Mouse (Mus musculus) intestine, postnatal 0 days (tissue): ENCODE data around the gene Tpcn2. TPM values are rescaled to one million over a fixed set of nuclear protein-coding genes. Genes with fewer than 3 reads are reported as not detected.

Source experiments
- ATAC-seq: fragments of 200-750 bp; cut with Nextera tagmentation; 2 replicates; pipeline ENCODE4 v1.8.0; 2017; ENCODE audit warnings: mild to moderate bottlenecking, moderate TSS enrichment, moderate library complexity
- H3K27ac ChIP-seq: fragments of 300-500 bp; sonication (generic); 2 replicates; pipeline ENCODE4 v1.5.1; 2014; ENCODE audit warnings: mild to moderate bottlenecking, low read depth, low read length, moderate library complexity
- H3K27me3 ChIP-seq: fragments of 300-500 bp; sonication (generic); replicated peaks from 2 replicates; pipeline ENCODE4 v1.6.1; 2014; ENCODE audit warnings: low read length, mixed read lengths; ENCODE audit not compliant: control insufficient read depth, insufficient read depth
- H3K36me3 ChIP-seq: fragments of 300-500 bp; sonication (generic); 2 replicates; pipeline ENCODE4 v1.6.1; 2014; ENCODE audit warnings: mild to moderate bottlenecking, moderate library complexity; ENCODE audit not compliant: control insufficient read depth, insufficient read depth
- H3K4me1 ChIP-seq: fragments of 300-500 bp; sonication (generic); replicated peaks from 2 replicates; pipeline ENCODE4 v1.6.1; 2014; ENCODE audit warnings: antibody characterized with exemption, low read length, mixed read lengths; ENCODE audit not compliant: control insufficient read depth, insufficient read depth
- H3K4me2 ChIP-seq: fragments of 300-500 bp; sonication (generic); replicated peaks from 2 replicates; pipeline ENCODE4 v1.6.1; 2014; ENCODE audit warnings: low read depth, mild to moderate bottlenecking, moderate library complexity
- H3K4me3 ChIP-seq: fragments of 300-500 bp; sonication (generic); 2 replicates; pipeline ENCODE4 v1.5.1; 2014; ENCODE audit warnings: low read depth, low read length
- H3K9ac ChIP-seq: fragments of 300-500 bp; sonication (generic); 2 replicates; pipeline ENCODE4 v1.6.1; 2014; ENCODE audit warnings: mild to moderate bottlenecking, low read depth, low read length
- H3K9me3 ChIP-seq: fragments of 300-500 bp; sonication (generic); 2 replicates; pipeline ENCODE4 v1.6.1; 2016; ENCODE audit warnings: mixed run types; ENCODE audit not compliant: control insufficient read depth
- CTCF ChIP-seq: sonication (generic); IDR thresholded peaks from 2 replicates; pipeline ENCODE4 v1.5.1; 2016; ENCODE audit warnings: low read depth, mild to moderate bottlenecking, control low read depth, antibody characterized with exemption, moderate library complexity
- WGBS: fragments of 180-500 bp; shearing (Covaris S2); extraction: QIAGEN DNeasy Blood & Tissue Kit; methylation state at CpG from one replicate; pipeline ENCODE4 v1.1.7; 2014; 5-methylcytosine and 5-hydroxymethylcytosine counted together
- polyA plus RNA-seq: library from polyadenylated mRNA; unstranded; fragments of >200 nt; fragmentation: Nextera tagmentation; extraction: Ambion mirVana; gene quantifications from 2 replicates; pipeline ENCODE4 v1.2.1, GENCODE M21; 2015

The Tpcn2 gene
- polyA plus RNA-seq, 1 experiment from 2014 or later, result 7.6 TPM

DNA sequence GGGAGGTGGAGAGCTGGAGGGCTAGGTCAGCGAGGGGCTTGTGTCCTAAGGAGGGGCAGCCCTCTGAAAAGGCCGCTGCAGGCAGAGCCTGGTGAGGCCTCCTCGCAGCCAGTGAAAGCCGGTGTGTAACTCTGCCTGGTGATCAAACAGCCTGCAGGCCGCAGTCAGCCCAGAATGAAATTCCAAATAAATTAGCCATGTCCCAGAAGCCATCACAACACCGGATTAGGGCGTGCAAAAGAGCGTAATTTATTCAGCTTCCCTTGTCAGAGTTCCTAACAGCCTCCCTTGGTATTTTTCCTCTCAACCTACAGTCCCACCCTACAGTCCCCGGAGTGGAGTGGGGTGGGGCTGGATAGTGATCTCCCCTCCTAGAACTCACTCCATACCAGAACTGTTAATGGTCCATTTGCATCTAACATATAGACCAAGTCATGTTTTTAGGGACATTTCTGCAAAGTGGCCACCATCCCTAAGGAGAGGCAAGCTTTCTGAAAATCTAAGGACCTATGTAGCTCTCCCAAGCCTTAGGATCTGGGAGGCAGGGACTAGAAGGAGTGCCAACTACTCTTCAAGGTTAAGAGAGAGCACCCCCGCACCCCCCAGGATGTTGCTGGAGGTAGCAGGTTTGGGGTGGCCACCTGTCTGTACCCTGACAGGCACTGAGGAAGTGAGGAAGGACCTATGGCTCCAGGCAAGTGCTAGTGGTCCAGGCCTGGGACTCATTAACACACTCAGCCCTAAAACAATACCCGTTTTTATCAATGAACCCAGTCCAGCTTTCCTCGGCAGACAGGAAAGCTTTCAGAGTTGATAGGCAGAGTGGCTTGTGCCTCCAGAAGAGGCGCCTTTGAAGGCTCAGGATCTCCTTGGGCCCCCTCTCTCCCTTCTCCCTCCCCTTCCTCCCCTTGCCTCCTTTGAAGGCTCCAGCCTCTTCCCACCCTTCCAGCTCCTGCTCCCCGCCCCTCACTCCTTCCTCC lies 71.8 kb downstream of the Tpcn2 start:
- Histone ChIP-seq H3K4me2 (no peak overlapping the region), H3K9ac (no peak overlapping the region), H3K27ac (no peak overlapping the region), H3K4me1 (no peaks in the 10 kb centered on the region), H3K36me3 (no peaks in the 10 kb centered on the region), H3K4me3 (no peak overlapping the region), H3K27me3 (no peaks in the 10 kb centered on the region), H3K9me3 (no peaks in the 10 kb centered on the region)
- no peak for ATAC-seq
- TF ChIP-seq CTCF, result no peak
- WGBS, result 38% methylated on average over 14 of the region's 14 CpGs

DNA sequence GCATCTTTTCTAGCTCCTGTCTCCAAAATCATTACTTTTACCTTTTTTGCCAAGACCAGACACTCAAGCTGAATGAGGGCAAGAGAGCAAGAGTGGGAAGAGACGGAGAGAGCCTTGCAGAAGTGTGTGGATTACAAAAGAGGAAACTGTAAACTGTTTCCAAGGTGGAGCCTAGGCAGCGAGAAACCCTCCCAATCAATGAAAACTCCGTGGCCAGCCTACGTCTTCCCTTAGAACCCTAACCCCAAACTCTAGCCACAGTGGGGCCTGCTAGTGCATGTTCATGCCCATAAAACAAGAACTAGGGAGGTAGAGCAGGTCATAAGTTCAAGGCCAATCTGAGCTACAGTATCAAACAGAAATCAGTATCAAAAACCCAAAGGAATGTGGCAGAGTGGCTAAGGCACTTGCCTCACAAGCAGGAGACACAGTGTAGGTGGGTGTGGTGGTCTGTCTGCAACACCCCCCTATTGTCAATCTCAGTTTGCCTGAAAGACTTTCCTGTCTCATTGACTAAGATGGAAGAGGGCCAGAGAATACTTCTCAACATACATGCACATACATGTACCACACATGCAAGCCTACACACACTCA lies 73.2 kb downstream of the Tpcn2 start:
- ATAC-seq, result no peak
- Histone ChIP-seq H3K4me1 (peaks cover 10% of the 10 kb centered on the region), H3K27ac (no peak overlapping the region), H3K9me3 (no peaks in the 10 kb centered on the region), H3K27me3 (no peaks in the 10 kb centered on the region), H3K4me2 (no peak overlapping the region), H3K9ac (no peak overlapping the region), H3K4me3 (no peak overlapping the region), H3K36me3 (no peaks in the 10 kb centered on the region)
- TF ChIP-seq CTCF, result no peak
- 70% methylated on average over 4 of the region's 4 CpGs for WGBS

DNA sequence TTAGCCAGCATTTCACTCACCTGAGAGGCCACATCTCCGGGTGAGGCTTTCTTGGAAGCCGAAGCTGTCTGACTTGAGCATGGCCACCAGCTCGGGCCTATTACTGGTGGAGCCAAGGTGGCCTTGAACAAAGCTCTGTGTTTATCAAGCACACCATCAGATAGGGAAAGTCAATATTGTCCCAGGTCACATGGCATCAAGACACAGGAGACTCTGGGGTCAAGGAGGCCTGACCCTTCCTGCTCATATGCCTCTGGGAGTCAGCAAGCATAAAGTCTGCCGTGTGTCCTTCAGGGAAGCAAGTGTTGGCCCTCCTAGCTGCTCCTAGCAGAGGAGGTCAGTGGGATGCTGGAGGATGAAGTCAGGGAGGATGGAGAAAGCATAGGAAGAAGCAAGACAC lies 75.8 kb downstream of the Tpcn2 start, which contains the start of gene 1810010D01Rik:
1810010D01Rik (minus strand) TSS at position 114 of the 400 bp plus-strand sequence.
- 48% methylated on average over 4 of the region's 4 CpGs for WGBS
- Histone ChIP-seq H3K4me2 (no peak within 1 kb of the TSS), H3K4me1 (peaks cover 10% of the 10 kb centered on the region), H3K36me3 (no peaks in the 10 kb centered on the region), H3K27me3 (no peaks in the 10 kb centered on the region), H3K9ac (no peak within 1 kb of the TSS), H3K4me3 (no peak within 1 kb of the TSS), H3K9me3 (no peaks in the 10 kb centered on the region), H3K27ac (no peak within 1 kb of the TSS)
- no peak for TF ChIP-seq CTCF
- ATAC-seq, result no peak

DNA sequence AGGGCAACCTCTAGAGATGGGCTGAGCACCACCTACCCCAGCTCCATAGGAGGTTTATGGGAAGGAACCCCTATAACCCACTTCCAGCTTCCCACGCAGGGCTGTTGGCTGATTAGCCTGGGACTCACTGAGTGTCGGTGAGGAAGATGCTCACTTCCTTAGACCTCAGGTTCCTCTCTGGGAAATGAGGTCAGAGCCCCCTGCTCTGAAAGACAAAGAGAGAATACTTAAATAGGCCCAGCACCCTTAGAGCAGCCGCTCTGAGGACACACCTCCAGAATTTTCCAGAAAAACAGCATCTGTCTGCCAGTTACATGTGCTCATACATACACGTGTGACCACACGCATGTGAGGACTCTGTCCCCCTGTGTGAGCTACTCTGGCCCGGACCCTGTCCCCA lies 77.0 kb downstream of the Tpcn2 start:
- no peaks in the 10 kb centered on the region for H3K27me3 ChIP-seq
- no peak for TF ChIP-seq CTCF
- H3K4me3 ChIP-seq, result no peak overlapping the region
- 84% methylated on average over 6 of the region's 6 CpGs for WGBS
- no peaks in the 10 kb centered on the region for H3K36me3 ChIP-seq
- H3K9ac ChIP-seq, result peak overlapping the region; percentile 59; the same call in 1 of the 2 replicates
- peak overlapping the region; percentile 77 for H3K27ac ChIP-seq
- no peak for ATAC-seq
- no peaks in the 10 kb centered on the region for H3K9me3 ChIP-seq
- peak overlapping the region; percentile 63; the same call in 1 of the 2 replicates for H3K4me2 ChIP-seq
- peaks cover 10% of the 10 kb centered on the region for H3K4me1 ChIP-seq

DNA sequence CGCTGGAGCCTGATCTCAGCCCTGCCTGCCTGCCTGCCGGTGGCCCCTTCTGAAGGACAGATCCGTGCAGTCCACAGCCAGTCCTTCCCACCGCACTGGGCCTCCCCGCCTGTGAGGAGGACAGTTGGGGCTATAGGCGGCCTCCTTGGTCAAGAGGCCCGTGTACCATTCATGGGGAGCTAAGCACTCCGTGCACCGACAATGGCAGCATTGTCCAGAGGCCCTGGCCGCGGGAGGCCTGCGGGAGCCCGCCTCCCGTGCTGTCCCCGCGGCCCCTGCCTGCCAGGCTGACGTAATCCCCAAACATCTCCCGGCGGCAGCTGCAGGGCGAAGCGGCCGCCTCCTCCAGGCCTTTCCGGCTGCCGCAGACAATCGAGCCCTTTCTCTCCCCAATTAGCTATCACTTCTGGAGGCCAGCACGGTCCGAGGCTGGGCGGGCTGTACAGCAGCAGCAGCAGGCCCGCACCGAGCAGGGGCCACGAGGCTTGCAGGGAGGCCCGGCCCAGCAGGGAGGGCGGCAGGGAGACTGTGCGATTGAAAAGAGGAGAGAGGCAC lies 77.7 kb downstream of the Tpcn2 start:
- Histone ChIP-seq H3K4me3 (peak overlapping the region; percentile 16), H3K4me2 (peak overlapping the region; percentile 63), H3K36me3 (no peaks in the 10 kb centered on the region), H3K27ac (peak overlapping the region; percentile 77), H3K9ac (peak overlapping the region; percentile 59), H3K27me3 (no peaks in the 10 kb centered on the region), H3K4me1 (peaks cover 10% of the 10 kb centered on the region), H3K9me3 (no peaks in the 10 kb centered on the region)
- TF ChIP-seq CTCF, result peak; percentile 39; the same call in 1 of the 2 replicates
- 2% methylated on average over 34 of the region's 34 CpGs for WGBS
- ATAC-seq, result peak; percentile 88

DNA sequence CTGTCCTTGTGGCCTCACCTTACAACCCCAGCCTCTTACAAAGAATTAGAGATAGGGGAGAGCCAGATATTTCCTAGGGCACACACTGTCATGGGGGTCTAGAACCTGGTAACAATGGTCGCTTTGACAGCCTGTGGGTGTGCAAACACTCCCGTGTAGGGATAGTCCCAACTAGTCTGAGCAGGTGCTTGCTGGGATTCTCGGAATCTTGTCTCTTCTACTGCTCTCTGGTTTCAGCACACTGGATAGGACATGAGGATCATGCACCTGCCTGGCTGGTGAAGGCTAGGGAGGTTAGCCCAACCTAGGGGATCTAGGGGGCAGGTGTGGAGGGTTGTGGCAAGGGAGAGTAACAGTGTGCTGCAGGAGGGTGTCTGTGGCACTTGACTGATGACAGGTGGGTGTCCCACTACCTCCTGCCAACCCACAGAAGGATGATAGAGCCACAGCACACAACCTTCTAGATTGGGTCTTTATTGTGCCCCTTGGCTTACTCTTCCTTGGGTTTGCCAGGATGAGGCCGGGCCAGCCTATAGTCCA lies 78.4 kb downstream of the Tpcn2 start:
- no peaks in the 10 kb centered on the region for H3K9me3 ChIP-seq
- no peak overlapping the region for H3K4me3 ChIP-seq
- WGBS, result 77% methylated on average over 4 of the region's 4 CpGs
- no peak for ATAC-seq
- H3K27ac ChIP-seq, result peak overlapping the region; percentile 77; the same call in 1 of the 2 replicates
- H3K4me2 ChIP-seq, result no peak overlapping the region; the same call in 1 of the 2 replicates
- H3K4me1 ChIP-seq, result peaks cover 10% of the 10 kb centered on the region
- TF ChIP-seq CTCF, result no peak
- H3K36me3 ChIP-seq, result no peaks in the 10 kb centered on the region
- no peak overlapping the region for H3K9ac ChIP-seq
- H3K27me3 ChIP-seq, result no peaks in the 10 kb centered on the region
